Mouse (Mus musculus): ENCODE measurements around the gene Gm10799.

- TF ChIP-seq FLI1 (IDR thresholded peaks at IDR 0.05; ENCODE audit: low read length) = no peak
- no peak for TF ChIP-seq GATA1 (IDR thresholded peaks at IDR 0.05; ENCODE audit: borderline replicate concordance, low read length)
Observed at GRCm38 (mm10) chr2:104069704-104070185, 1.4 kb upstream of the Gm10799 start, which contains the start of gene Cd59b.
